Mouse (Mus musculus): ENCODE results near the gene Cabin1. TPM values are rescaled to one million over a fixed set of nuclear protein-coding genes. Genes with fewer than 3 reads are reported as not detected.

The Cabin1 gene
- polyA plus RNA-seq, 1 experiment from 2014 or later, result 30.0 TPM

GRCm38 (mm10) chr10:75661381-75661780 is 102.8 kb downstream of the Cabin1 start:
- WGBS, result 81% methylated on average over 6 of the region's 6 CpGs
- no peak overlapping the region for H3K4me3 ChIP-seq
- no peak overlapping the region for H3K27ac ChIP-seq
- peaks cover 3% of the 10 kb centered on the region for H3K4me1 ChIP-seq
- no peaks in the 10 kb centered on the region for H3K27me3 ChIP-seq
- no peak overlapping the region for H3K9ac ChIP-seq
- no peak for ATAC-seq (ENCODE audit: insufficient number of reproducible peaks, insufficient read depth, low FRiP score, low TSS enrichment, low read depth)
- no peak overlapping the region for H3K4me2 ChIP-seq
- H3K9me3 ChIP-seq, result no peaks in the 10 kb centered on the region
- peaks cover 68% of the 10 kb centered on the region for H3K36me3 ChIP-seq

- ATAC-seq (ENCODE audit: insufficient number of reproducible peaks, insufficient read depth, low FRiP score, low TSS enrichment, low read depth), result no peak
- H3K27me3 ChIP-seq, result no peaks in the 10 kb centered on the region
- H3K4me3 ChIP-seq, result no peak overlapping the region
- no peak overlapping the region for H3K4me2 ChIP-seq
- H3K9me3 ChIP-seq, result no peaks in the 10 kb centered on the region
- no peak overlapping the region for H3K27ac ChIP-seq
- H3K4me1 ChIP-seq, result no peaks in the 10 kb centered on the region
- peaks cover 90% of the 10 kb centered on the region for H3K36me3 ChIP-seq
- WGBS, result 94% methylated on average over 7 of the region's 7 CpGs
- no peak overlapping the region for H3K9ac ChIP-seq
Measured at GRCm38 (mm10) chr10:75657772-75658171, 106.4 kb downstream of the Cabin1 start.

- H3K9ac ChIP-seq, result no peak overlapping the region
- no peaks in the 10 kb centered on the region for H3K9me3 ChIP-seq
- no peak overlapping the region for H3K4me2 ChIP-seq
- ATAC-seq (ENCODE audit: insufficient number of reproducible peaks, insufficient read depth, low FRiP score, low TSS enrichment, low read depth), result no peak
- 86% methylated on average over 5 of the region's 5 CpGs for WGBS
- no peak overlapping the region for H3K27ac ChIP-seq
- H3K4me3 ChIP-seq, result no peak overlapping the region
- H3K27me3 ChIP-seq, result no peaks in the 10 kb centered on the region
- H3K4me1 ChIP-seq, result no peaks in the 10 kb centered on the region
- peaks cover 90% of the 10 kb centered on the region for H3K36me3 ChIP-seq
Measured at GRCm38 (mm10) chr10:75657165-75657564, 107.0 kb downstream of the Cabin1 start.

GRCm38 (mm10) chr10:75654053-75654452 is 110.1 kb downstream of the Cabin1 start:
- H3K36me3 ChIP-seq, result peaks cover 99% of the 10 kb centered on the region
- no peak overlapping the region for H3K9ac ChIP-seq
- WGBS, result 92% methylated on average over 4 of the region's 4 CpGs
- no peaks in the 10 kb centered on the region for H3K4me1 ChIP-seq
- H3K27ac ChIP-seq, result no peak overlapping the region
- no peak overlapping the region for H3K4me3 ChIP-seq
- H3K9me3 ChIP-seq, result no peaks in the 10 kb centered on the region
- H3K4me2 ChIP-seq, result no peak overlapping the region
- H3K27me3 ChIP-seq, result no peaks in the 10 kb centered on the region
- no peak for ATAC-seq (ENCODE audit: insufficient number of reproducible peaks, insufficient read depth, low FRiP score, low TSS enrichment, low read depth)

GRCm38 (mm10) chr10:75651381-75652068 is 112.6 kb downstream of the Cabin1 start:
- 95% methylated on average over 16 of the region's 16 CpGs for WGBS
- Histone ChIP-seq H3K9me3 (no peaks in the 10 kb centered on the region), H3K9ac (no peak overlapping the region), H3K27ac (no peak overlapping the region), H3K4me2 (no peak overlapping the region), H3K36me3 (peaks cover 98% of the 10 kb centered on the region), H3K27me3 (no peaks in the 10 kb centered on the region), H3K4me1 (no peaks in the 10 kb centered on the region), H3K4me3 (no peak overlapping the region)
- no peak for ATAC-seq (ENCODE audit: insufficient number of reproducible peaks, insufficient read depth, low FRiP score, low TSS enrichment, low read depth)

- Histone ChIP-seq H3K27me3 (no peaks in the 10 kb centered on the region), H3K36me3 (peaks cover 95% of the 10 kb centered on the region), H3K4me1 (no peaks in the 10 kb centered on the region), H3K9ac (no peak overlapping the region), H3K4me2 (no peak overlapping the region), H3K27ac (no peak overlapping the region), H3K4me3 (no peak overlapping the region), H3K9me3 (no peaks in the 10 kb centered on the region)
- no peak for ATAC-seq (ENCODE audit: insufficient number of reproducible peaks, insufficient read depth, low FRiP score, low TSS enrichment, low read depth)
- WGBS, result 89% methylated on average over 6 of the region's 6 CpGs
Measured at GRCm38 (mm10) chr10:75650306-75650902, 113.7 kb downstream of the Cabin1 start.

GRCm38 (mm10) chr10:75649406-75649995 is 114.6 kb downstream of the Cabin1 start:
- Histone ChIP-seq H3K4me2 (no peak overlapping the region), H3K9ac (no peak overlapping the region), H3K4me3 (no peak overlapping the region), H3K4me1 (no peaks in the 10 kb centered on the region), H3K9me3 (no peaks in the 10 kb centered on the region), H3K27me3 (no peaks in the 10 kb centered on the region), H3K27ac (no peak overlapping the region), H3K36me3 (peaks cover 87% of the 10 kb centered on the region)
- 91% methylated on average over 4 of the region's 4 CpGs for WGBS
- ATAC-seq (ENCODE audit: insufficient number of reproducible peaks, insufficient read depth, low FRiP score, low TSS enrichment, low read depth), result no peak

GRCm38 (mm10) chr10:75649001-75649400 is 115.1 kb downstream of the Cabin1 start:
- 90% methylated on average over 7 of the region's 7 CpGs for WGBS
- Histone ChIP-seq H3K27me3 (no peaks in the 10 kb centered on the region), H3K4me1 (peaks cover 2% of the 10 kb centered on the region), H3K4me3 (no peak overlapping the region), H3K9me3 (no peaks in the 10 kb centered on the region), H3K27ac (no peak overlapping the region), H3K4me2 (no peak overlapping the region), H3K9ac (no peak overlapping the region), H3K36me3 (peaks cover 82% of the 10 kb centered on the region)
- no peak for ATAC-seq (ENCODE audit: insufficient number of reproducible peaks, insufficient read depth, low FRiP score, low TSS enrichment, low read depth)

- 90% methylated on average over 6 of the region's 6 CpGs for WGBS
- H3K27ac ChIP-seq, result no peak overlapping the region
- H3K27me3 ChIP-seq, result no peaks in the 10 kb centered on the region
- H3K4me2 ChIP-seq, result no peak overlapping the region
- no peaks in the 10 kb centered on the region for H3K9me3 ChIP-seq
- H3K4me1 ChIP-seq, result peaks cover 10% of the 10 kb centered on the region
- no peak overlapping the region for H3K9ac ChIP-seq
- peaks cover 73% of the 10 kb centered on the region for H3K36me3 ChIP-seq
- no peak overlapping the region for H3K4me3 ChIP-seq
- no peak for ATAC-seq (ENCODE audit: insufficient number of reproducible peaks, insufficient read depth, low FRiP score, low TSS enrichment, low read depth)
Measured at GRCm38 (mm10) chr10:75648091-75648490, 116.0 kb downstream of the Cabin1 start.

- Histone ChIP-seq H3K27ac (no peak overlapping the region; the same call in 1 of the 2 replicates), H3K9me3 (no peaks in the 10 kb centered on the region), H3K4me2 (no peak overlapping the region), H3K9ac (no peak overlapping the region), H3K36me3 (peaks cover 66% of the 10 kb centered on the region), H3K4me3 (no peak overlapping the region), H3K4me1 (peaks cover 13% of the 10 kb centered on the region), H3K27me3 (no peaks in the 10 kb centered on the region)
- WGBS, result 90% methylated on average over 3 of the region's 3 CpGs
- ATAC-seq (ENCODE audit: insufficient number of reproducible peaks, insufficient read depth, low FRiP score, low TSS enrichment, low read depth), result no peak
Measured at GRCm38 (mm10) chr10:75647362-75647761, 116.8 kb downstream of the Cabin1 start.

GRCm38 (mm10) chr10:75646406-75646805 is 117.7 kb downstream of the Cabin1 start:
- H3K9ac ChIP-seq, result no peak overlapping the region
- H3K4me3 ChIP-seq, result no peak overlapping the region
- WGBS, result 90% methylated on average over 6 of the region's 6 CpGs
- peaks cover 56% of the 10 kb centered on the region for H3K36me3 ChIP-seq
- no peaks in the 10 kb centered on the region for H3K9me3 ChIP-seq
- no peak overlapping the region for H3K27ac ChIP-seq
- H3K4me2 ChIP-seq, result no peak overlapping the region
- ATAC-seq (ENCODE audit: insufficient number of reproducible peaks, insufficient read depth, low FRiP score, low TSS enrichment, low read depth), result no peak
- no peaks in the 10 kb centered on the region for H3K27me3 ChIP-seq
- H3K4me1 ChIP-seq, result peaks cover 13% of the 10 kb centered on the region

- Histone ChIP-seq H3K4me1 (peaks cover 13% of the 10 kb centered on the region), H3K4me2 (no peak overlapping the region), H3K27me3 (no peaks in the 10 kb centered on the region), H3K9ac (no peak overlapping the region), H3K4me3 (no peak overlapping the region), H3K27ac (no peak overlapping the region), H3K36me3 (peaks cover 49% of the 10 kb centered on the region), H3K9me3 (no peaks in the 10 kb centered on the region)
- ATAC-seq (ENCODE audit: insufficient number of reproducible peaks, insufficient read depth, low FRiP score, low TSS enrichment, low read depth), result no peak
- WGBS, result 93% methylated on average over 8 of the region's 8 CpGs
Measured at GRCm38 (mm10) chr10:75645616-75646015, 118.5 kb downstream of the Cabin1 start.
